Mouse (Mus musculus) stomach, postnatal 0 days (tissue): ENCODE results near the gene Art4. TPM values are rescaled to one million over a fixed set of nuclear protein-coding genes. Genes with fewer than 3 reads are reported as not detected.

Experiments
- ATAC-seq: fragments of 200-750 bp; cut with Nextera tagmentation; 2 replicates; pipeline ENCODE4 v1.8.0; 2017; ENCODE audit not compliant: low FRiP score, low TSS enrichment
- DNase-seq: peaks from one replicate; pipeline ENCODE4 v3.0.0-alpha.2; 2016; ENCODE audit warnings: low spot score
- H3K27ac ChIP-seq: fragments of 300-500 bp; sonication (generic); replicated peaks from 2 replicates; pipeline ENCODE4 v1.5.1; 2014; ENCODE audit warnings: mild to moderate bottlenecking, control low read depth
- H3K27me3 ChIP-seq: fragments of 300-500 bp; sonication (generic); 2 replicates; pipeline ENCODE4 v1.6.1; 2014; ENCODE audit warnings: low read length; ENCODE audit not compliant: control insufficient read depth, insufficient read depth
- H3K36me3 ChIP-seq: fragments of 300-500 bp; sonication (generic); 2 replicates; pipeline ENCODE4 v1.6.1; 2014; ENCODE audit warnings: low read length, mixed read lengths; ENCODE audit not compliant: control insufficient read depth, insufficient read depth
- H3K4me1 ChIP-seq: fragments of 300-500 bp; sonication (generic); replicated peaks from 2 replicates; pipeline ENCODE4 v1.6.1; 2014; ENCODE audit warnings: antibody characterized with exemption; ENCODE audit not compliant: control insufficient read depth, insufficient read depth
- H3K4me2 ChIP-seq: fragments of 300-500 bp; sonication (generic); replicated peaks from 2 replicates; pipeline ENCODE4 v1.6.1; 2014; ENCODE audit warnings: low read depth, mild to moderate bottlenecking, control low read depth, moderate library complexity
- H3K4me3 ChIP-seq: fragments of 300-500 bp; sonication (generic); 2 replicates; pipeline ENCODE4 v1.5.1; 2014; ENCODE audit warnings: low read depth, low read length, control low read depth
- H3K9ac ChIP-seq: fragments of 300-500 bp; sonication (generic); 2 replicates; pipeline ENCODE4 v1.6.1; 2014; ENCODE audit warnings: mild to moderate bottlenecking, low read length, control low read depth, mixed read lengths
- H3K9me3 ChIP-seq: fragments of 300-500 bp; sonication (generic); 2 replicates; pipeline ENCODE4 v1.6.1; 2016; ENCODE audit warnings: low read length; ENCODE audit not compliant: control insufficient read depth
- CTCF ChIP-seq: IDR thresholded peaks from 2 replicates; pipeline ENCODE4 v1.5.1; 2016; ENCODE audit warnings: antibody characterized with exemption, low read depth, mild to moderate bottlenecking, moderate library complexity
- EP300 ChIP-seq: optimal IDR thresholded peaks from 2 replicates; pipeline ENCODE3; 2016; ENCODE audit warnings: antibody characterized with exemption
- WGBS: fragments of 180-500 bp; shearing (Covaris S2); extraction: QIAGEN DNeasy Blood & Tissue Kit; methylation state at CpG from one replicate; pipeline ENCODE4 v1.1.7; 2014; 5-methylcytosine and 5-hydroxymethylcytosine counted together
- polyA plus RNA-seq: library from polyadenylated mRNA; unstranded; fragments of >200 nt; fragmentation: Nextera tagmentation; extraction: Ambion mirVana; gene quantifications from 2 replicates; pipeline ENCODE4 v1.2.1, GENCODE M21; 2015

Art4 gene
- polyA plus RNA-seq, 1 experiment from 2014 or later = 3.2 TPM

DNA sequence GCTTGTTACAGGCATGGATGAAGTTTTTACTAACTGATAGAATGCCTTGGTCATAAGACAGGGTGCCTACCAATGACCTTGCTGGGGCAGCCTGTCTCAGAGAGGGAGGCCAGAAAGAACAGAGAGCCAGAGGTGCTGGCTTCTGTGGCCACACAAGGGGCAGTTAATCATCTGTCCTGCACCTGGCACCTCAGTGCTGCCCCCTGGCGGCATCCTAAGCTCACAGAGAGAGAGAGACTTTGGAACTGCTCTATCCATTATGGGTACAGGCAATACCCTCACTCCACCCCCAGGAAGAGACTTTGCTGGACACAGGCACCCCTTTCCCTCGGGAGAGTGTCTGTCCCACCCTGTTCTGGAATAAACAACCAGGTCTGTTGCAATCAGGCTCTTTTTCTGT, 9.7 kb downstream of the Art4 start:
- TF ChIP-seq CTCF = peak; percentile 78
- no peak for TF ChIP-seq EP300
- Histone ChIP-seq H3K27ac (no peak overlapping the region), H3K9me3 (no peaks in the 10 kb centered on the region), H3K27me3 (no peaks in the 10 kb centered on the region), H3K36me3 (no peaks in the 10 kb centered on the region), H3K4me1 (no peaks in the 10 kb centered on the region), H3K9ac (no peak overlapping the region), H3K4me2 (no peak overlapping the region), H3K4me3 (no peak overlapping the region)
- peak; percentile 59; the same call in 1 of the 2 replicates for ATAC-seq
- peak; percentile 68 for DNase-seq
- WGBS = 22% methylated on average over 2 of the region's 2 CpGs

DNA sequence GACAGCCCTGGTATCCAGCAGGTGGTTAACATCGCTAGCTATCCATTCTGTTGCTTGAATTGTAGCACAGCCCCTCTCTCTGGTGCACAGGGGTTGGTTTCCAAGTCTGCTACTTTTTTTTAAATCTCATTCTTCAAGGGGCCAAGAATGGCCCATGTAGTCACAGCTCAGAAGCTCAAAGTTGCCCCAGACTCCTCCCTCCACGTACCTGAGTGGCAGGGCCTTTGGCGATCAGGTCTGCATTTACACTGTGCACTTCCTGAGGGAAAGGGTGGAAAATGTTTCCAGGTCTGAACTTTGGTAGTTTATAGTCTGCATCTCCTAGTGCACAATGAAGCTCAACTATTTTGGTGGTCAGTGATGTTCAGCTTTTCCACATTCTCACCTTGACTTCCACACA, 10.3 kb downstream of the Art4 start:
- Histone ChIP-seq H3K4me2 (no peak overlapping the region), H3K27ac (no peak overlapping the region), H3K36me3 (no peaks in the 10 kb centered on the region), H3K4me3 (no peak overlapping the region), H3K4me1 (no peaks in the 10 kb centered on the region), H3K9me3 (no peaks in the 10 kb centered on the region), H3K27me3 (no peaks in the 10 kb centered on the region), H3K9ac (no peak overlapping the region)
- TF ChIP-seq CTCF = no peak
- no peak for TF ChIP-seq EP300
- 92% methylated on average over 3 of the region's 3 CpGs for WGBS
- DNase-seq = no peak
- ATAC-seq = no peak

DNA sequence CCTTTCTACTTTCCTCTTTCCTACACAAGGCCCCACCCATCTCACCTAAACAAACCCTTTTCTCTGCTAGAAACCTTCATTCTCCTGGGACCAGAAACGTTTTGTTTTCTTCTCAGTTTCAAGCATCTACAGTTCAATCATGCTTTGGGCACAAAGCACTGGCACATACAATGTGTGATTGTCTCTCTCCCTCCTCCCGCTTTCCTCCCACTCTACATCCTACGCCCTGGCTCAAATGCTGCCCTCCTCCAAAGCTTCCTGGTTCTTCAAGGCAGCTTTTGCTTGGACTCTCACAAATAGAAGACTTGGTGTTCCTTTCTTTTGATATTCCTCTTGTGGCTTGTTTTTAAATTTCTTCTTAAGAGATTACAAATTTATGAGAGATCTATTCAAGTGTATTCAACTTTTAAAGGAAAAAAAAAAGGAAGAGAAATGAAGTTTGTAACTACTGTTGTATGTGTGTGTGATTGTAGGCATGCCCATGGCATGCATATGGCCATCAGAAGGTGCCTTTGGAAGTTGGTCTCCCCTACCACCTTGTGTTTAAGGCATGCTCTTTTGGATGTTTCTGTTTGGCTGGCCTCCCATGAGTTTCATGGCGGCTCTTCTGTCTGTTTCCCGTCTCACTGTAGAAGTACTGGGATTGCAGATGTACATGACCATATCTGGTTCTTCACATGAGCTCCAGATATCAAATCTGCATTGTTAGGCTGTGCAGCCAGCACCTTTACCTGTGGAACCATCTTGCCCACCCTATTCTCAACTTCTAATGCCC, 11.6 kb downstream of the Art4 start:
- DNase-seq (no peak), ATAC-seq (no peak)
- no peak overlapping the region for H3K27ac ChIP-seq
- H3K9me3 ChIP-seq = no peaks in the 10 kb centered on the region
- no peaks in the 10 kb centered on the region for H3K27me3 ChIP-seq
- H3K4me3 ChIP-seq = no peak overlapping the region
- no peak overlapping the region for H3K9ac ChIP-seq
- TF ChIP-seq CTCF = no peak
- no peaks in the 10 kb centered on the region for H3K36me3 ChIP-seq
- 72% methylated on average over 5 of the region's 5 CpGs for WGBS
- no peak overlapping the region for H3K4me2 ChIP-seq
- H3K4me1 ChIP-seq = no peaks in the 10 kb centered on the region

DNA sequence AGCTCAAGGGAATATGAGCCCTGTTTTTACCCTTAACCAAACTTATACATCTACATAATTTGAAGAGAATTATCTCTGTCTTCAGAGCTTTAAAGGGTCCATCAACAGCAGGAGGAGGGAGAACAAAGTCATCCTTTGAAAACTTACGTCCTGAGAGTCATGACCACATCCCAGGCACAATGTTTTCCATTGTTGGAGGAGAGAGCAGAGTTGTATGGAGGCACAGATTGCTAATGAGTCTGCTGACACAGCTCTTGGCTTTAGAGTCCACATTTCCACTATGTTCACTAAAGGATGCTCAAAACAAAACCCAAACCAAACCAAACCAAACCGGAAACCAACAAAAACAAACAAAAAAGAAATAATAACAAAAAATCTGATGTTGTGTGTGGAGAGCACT, 12.6 kb downstream of the Art4 start:
- Histone ChIP-seq H3K27ac (no peak overlapping the region), H3K9me3 (no peaks in the 10 kb centered on the region), H3K36me3 (no peaks in the 10 kb centered on the region), H3K4me2 (no peak overlapping the region), H3K9ac (no peak overlapping the region), H3K27me3 (no peaks in the 10 kb centered on the region), H3K4me1 (no peaks in the 10 kb centered on the region), H3K4me3 (no peak overlapping the region)
- ATAC-seq = no peak
- DNase-seq = no peak
- 56% methylated on average over 2 of the region's 2 CpGs for WGBS
- TF ChIP-seq CTCF = no peak
- TF ChIP-seq EP300 = no peak

DNA sequence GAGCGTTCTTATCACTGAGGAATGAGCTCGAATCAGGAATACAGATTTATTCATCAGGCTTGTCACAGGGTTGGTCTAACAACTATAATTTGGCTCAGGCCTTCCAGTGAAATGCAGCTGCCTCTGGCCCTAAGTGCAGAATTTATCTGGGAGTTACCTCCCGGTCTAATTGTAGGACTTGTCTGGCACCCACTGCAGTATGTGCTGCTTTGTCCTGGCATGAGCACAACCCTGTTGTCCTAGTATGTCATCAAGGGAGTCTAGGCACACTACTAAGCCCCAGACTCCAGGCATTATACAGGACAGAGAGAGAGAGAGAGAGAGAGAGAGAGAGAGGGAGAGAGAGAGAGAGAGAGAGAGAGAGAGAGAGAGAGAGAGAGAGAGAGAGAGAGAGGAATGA, 20.2 kb downstream of the Art4 start:
- Histone ChIP-seq H3K27ac (no peak overlapping the region), H3K4me2 (no peak overlapping the region), H3K9me3 (no peaks in the 10 kb centered on the region), H3K4me3 (no peak overlapping the region), H3K9ac (no peak overlapping the region), H3K27me3 (no peaks in the 10 kb centered on the region), H3K4me1 (no peaks in the 10 kb centered on the region), H3K36me3 (no peaks in the 10 kb centered on the region)
- TF ChIP-seq CTCF (no peak), EP300 (no peak)
- ATAC-seq (no peak), DNase-seq (no peak)
- 67% methylated on average over 3 of the region's 3 CpGs for WGBS

DNA sequence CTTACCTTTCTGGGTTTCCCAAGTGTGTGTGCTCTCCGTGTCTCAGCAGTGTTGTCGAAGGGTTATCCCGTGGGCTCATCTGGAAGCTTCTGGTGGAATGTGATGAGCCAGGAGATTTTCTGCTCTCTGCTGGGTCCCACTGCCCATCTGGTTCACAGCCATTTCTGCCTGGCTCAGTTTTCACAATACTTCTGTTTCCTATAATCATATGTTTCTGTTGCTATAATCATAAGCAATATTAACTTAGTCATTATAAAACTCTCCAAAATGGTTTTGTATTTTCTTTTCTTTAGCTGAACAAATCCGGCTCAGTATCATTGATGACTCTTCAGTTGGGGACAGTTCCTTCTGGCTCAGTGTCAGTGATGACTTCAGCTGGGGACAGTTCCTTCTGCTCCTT, 22.2 kb downstream of the Art4 start, which contains the start of gene Smco3:
Gene Smco3, minus strand, starts transcription at position 101 of the 400 bp plus-strand sequence.
- no peak within 1 kb of the TSS for H3K9ac ChIP-seq
- TF ChIP-seq EP300 (no peak), CTCF (no peak)
- no peaks in the 10 kb centered on the region for H3K27me3 ChIP-seq
- H3K4me3 ChIP-seq = no peak within 1 kb of the TSS
- H3K36me3 ChIP-seq = no peaks in the 10 kb centered on the region
- no peaks in the 10 kb centered on the region for H3K9me3 ChIP-seq
- no peak within 1 kb of the TSS for H3K27ac ChIP-seq
- DNase-seq (no peak), ATAC-seq (no peak)
- H3K4me1 ChIP-seq = no peaks in the 10 kb centered on the region
- 36% methylated on average over 4 of the region's 4 CpGs for WGBS
- no peak within 1 kb of the TSS for H3K4me2 ChIP-seq
